Mouse (Mus musculus) midbrain, embryonic 10.5 days (tissue): ENCODE measurements around the gene Smpd2. TPM values are rescaled to one million over a fixed set of nuclear protein-coding genes. Genes with fewer than 3 reads are reported as not detected.

Source experiments
- polyA plus RNA-seq: library from polyadenylated mRNA; unstranded; fragments of >200 nt; fragmentation: Nextera tagmentation; extraction: Ambion mirVana; gene quantifications from 2 replicates; pipeline ENCODE4 v1.2.1, GENCODE M21; 2016

The Smpd2 gene
- polyA plus RNA-seq, 1 experiment from 2014 or later, result 68.7 TPM

Other genes with a start within 250 kb of the Smpd2 start
- 16.3 and 21.3 TPM in 2 replicates for gene Fig4, start 187.1 kb downstream of the Smpd2 start, polyA plus RNA-seq
- 0.04 TPM in 2 replicates for gene Ak9, start 186.4 kb downstream of the Smpd2 start, polyA plus RNA-seq
- gene Zbtb24, start 40.0 kb downstream of the Smpd2 start, polyA plus RNA-seq, result 17.6 and 18.9 TPM in 2 replicates
- gene Mical1, start 14.1 kb downstream of the Smpd2 start, polyA plus RNA-seq, result 49.1 and 53.7 TPM in 2 replicates
- gene Ppil6, start 70 bp upstream of the Smpd2 start, polyA plus RNA-seq, result 0.76 and 1.7 TPM in 2 replicates
- 98.5 and 108 TPM in 2 replicates for gene Cd164, start 29.0 kb upstream of the Smpd2 start, polyA plus RNA-seq
- 0.32 and 0.34 TPM in 2 replicates for gene Ccdc162, start 226.3 kb upstream of the Smpd2 start, polyA plus RNA-seq